ENCODE assay signal across 14 mouse cellular contexts in the genomic region with DNA sequence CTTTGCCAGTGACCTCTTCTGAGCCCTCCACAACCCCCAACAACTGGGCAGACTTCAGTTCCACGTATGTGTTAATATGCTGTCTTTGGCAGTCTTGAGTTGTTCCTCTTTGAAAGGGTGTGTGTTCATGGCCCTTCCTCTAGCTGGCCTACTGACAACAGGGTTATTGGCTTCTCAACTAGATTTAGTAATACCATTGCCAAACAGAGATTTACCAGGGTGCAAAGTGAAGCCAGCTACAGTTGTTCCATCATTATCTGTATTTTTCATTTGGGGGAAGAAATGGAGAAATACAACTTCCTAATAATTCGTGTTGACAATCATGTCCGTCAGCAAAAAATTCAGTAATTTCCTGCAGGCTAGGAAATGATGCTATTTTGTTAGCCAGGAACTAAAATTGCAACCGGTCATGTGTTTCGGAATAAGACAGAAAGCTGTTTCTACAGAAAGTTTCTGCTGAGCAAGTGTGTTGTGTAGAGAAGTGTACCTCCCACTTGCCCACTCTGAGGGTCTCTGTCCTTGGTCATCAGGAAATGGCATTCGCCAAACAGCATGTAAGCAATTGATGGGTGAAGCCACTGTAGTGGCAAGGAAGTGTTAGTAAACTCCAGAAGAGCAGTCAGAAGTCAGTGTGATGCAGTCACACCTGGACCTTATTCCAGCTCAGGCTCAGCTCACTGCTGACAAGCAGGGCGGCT.
DNase-seq lines count a peak whose midpoint lies in the region; ATAC-seq and TF ChIP-seq lines count a peak whose summit lies in the region.
"Had no signal": no experiment of that assay in that cellular context is flagged by ENCODE, and none has a peak within 500 bp of the region (broad histone marks: within the 10 kb centered on the region; RNA-seq: fewer than 3 reads in every experiment).

No protein-coding gene starts in this region.

- H3K4me1 ChIP-seq in hindbrain, postnatal 0 days (ENCODE audit: insufficient read depth, low read length) = no peaks in the 10 kb centered on the region; the same call in 1 of the 2 replicates
- H3K4me1 ChIP-seq in hindbrain, embryonic 12.5 days = no peaks in the 10 kb centered on the region
- peaks cover 43% of the 10 kb centered on the region for H3K4me1 ChIP-seq in limb, embryonic 14.5 days (ENCODE audit: control insufficient read depth, insufficient read depth, low read length)

- WGBS in hindbrain, postnatal 0 days = 89% methylated on average over 7 of the region's 7 CpGs
- WGBS in hindbrain, embryonic 12.5 days = 93% methylated on average over 7 of the region's 7 CpGs
- WGBS in limb, embryonic 14.5 days = 73% methylated on average over 7 of the region's 7 CpGs

- peak; percentile 38 for DNase-seq in adrenal gland, postnatal 14 days
- no peak for DNase-seq in adrenal gland, adult 18-20 months (ENCODE audit: low spot score in 2 of 2)
- no peak for DNase-seq in hindbrain, postnatal 0 days (ENCODE audit: low spot score)
- DNase-seq in 416B (ENCODE audit: low read depth) = peak; percentile 58
- DNase-seq in limb, embryonic 14.5 days (ENCODE audit: low spot score) = no peak
- no peak for DNase-seq in left cerebral cortex, postnatal 10 days (ENCODE audit: extremely low spot score in 1 of 2, low spot score in 2 of 2)
- DNase-seq: cerebellum, adult 8-10 months; embryo, embryonic 11 days; left cerebral cortex, postnatal 4 days; right cerebral cortex, postnatal 14 days; thymus, postnatal 36 days had no signal

- H3K9ac ChIP-seq in hindbrain, postnatal 0 days (replicated peaks; ENCODE audit: low read length) = no peak overlapping the region
- no peak overlapping the region for H3K9ac ChIP-seq in hindbrain, embryonic 12.5 days
- H3K9ac ChIP-seq in limb, embryonic 14.5 days (ENCODE audit: low read depth, low read length, severe bottlenecking) = no peak overlapping the region

- no peak for ATAC-seq in hindbrain, postnatal 0 days
- ATAC-seq in hindbrain, embryonic 12.5 days (ENCODE audit: low FRiP score) = no peak
- no peak for ATAC-seq in limb, embryonic 14.5 days (ENCODE audit: low FRiP score, low read depth)
- ATAC-seq in inflammation-experienced regulatory T-cells, adult 6 months = no peak
- ATAC-seq: intestine, embryonic 16.5 days had no signal

- H3K4me2 ChIP-seq in hindbrain, postnatal 0 days (ENCODE audit: low read depth, low read length) = no peak overlapping the region
- H3K4me2 ChIP-seq in hindbrain, embryonic 12.5 days (replicated peaks) = no peak overlapping the region
- no peak overlapping the region for H3K4me2 ChIP-seq in limb, embryonic 14.5 days (replicated peaks; ENCODE audit: low read depth, low read length, severe bottlenecking)

- intact Hi-C loops in left cerebral cortex, postnatal 10 days (cut with DNase I) = no loop called here

- peaks cover 25% of the 10 kb centered on the region for H3K36me3 ChIP-seq in hindbrain, postnatal 0 days (ENCODE audit: insufficient read depth, low read length)
- peaks cover 78% of the 10 kb centered on the region for H3K36me3 ChIP-seq in hindbrain, embryonic 12.5 days
- peaks cover 43% of the 10 kb centered on the region for H3K36me3 ChIP-seq in limb, embryonic 14.5 days (ENCODE audit: control insufficient read depth, insufficient read depth, low read length)

- H3K4me3 ChIP-seq in hindbrain, postnatal 0 days (ENCODE audit: low read length) = no peak overlapping the region
- no peak overlapping the region for H3K4me3 ChIP-seq in hindbrain, embryonic 12.5 days
- no peak overlapping the region for H3K4me3 ChIP-seq in limb, embryonic 14.5 days (replicated peaks; ENCODE audit: low read length)

- peak overlapping the region; percentile 17; the same call in 1 of the 2 replicates for H3K27ac ChIP-seq in hindbrain, postnatal 0 days
- H3K27ac ChIP-seq in hindbrain, embryonic 12.5 days = no peak overlapping the region
- peak overlapping the region; percentile 33; the same call in 1 of the 2 replicates for H3K27ac ChIP-seq in limb, embryonic 14.5 days (replicated peaks; ENCODE audit: low read depth, low read length)

- TF ChIP-seq CTCF in hindbrain, postnatal 0 days (IDR thresholded peaks at IDR 0.05; ENCODE audit: low read depth) = no peak

- TF ChIP-seq POLR2A in limb, embryonic 14.5 days (IDR thresholded peaks at IDR 0.05; ENCODE audit: borderline replicate concordance, extremely low read depth, insufficient read depth, insufficient read length) = no peak

- H3K9me3 ChIP-seq in hindbrain, postnatal 0 days (ENCODE audit: low read length) = no peaks in the 10 kb centered on the region
- no peaks in the 10 kb centered on the region for H3K9me3 ChIP-seq in hindbrain, embryonic 12.5 days (replicated peaks)
- no peaks in the 10 kb centered on the region for H3K9me3 ChIP-seq in limb, embryonic 14.5 days (ENCODE audit: control insufficient read depth, low read length)

- no peaks in the 10 kb centered on the region for H3K27me3 ChIP-seq in hindbrain, postnatal 0 days (ENCODE audit: insufficient read depth, low read length)
- no peaks in the 10 kb centered on the region for H3K27me3 ChIP-seq in hindbrain, embryonic 12.5 days
- H3K27me3 ChIP-seq in limb, embryonic 14.5 days (ENCODE audit: control insufficient read depth, insufficient read depth, low read length) = no peaks in the 10 kb centered on the region

Comparison
In these comparisons a context has a peak if more than half of its experiments do, and no peak if none do; other contexts are left out.
1. DNase-seq: peak in adrenal gland, postnatal 14 days (single experiment) and 416B (single experiment); none in adrenal gland, adult 18-20 months (0 of 2), hindbrain, postnatal 0 days (single experiment), limb, embryonic 14.5 days (single experiment) and left cerebral cortex, postnatal 10 days (0 of 2).